ENCODE assay signal across 10 mouse cellular contexts in the genomic region with DNA sequence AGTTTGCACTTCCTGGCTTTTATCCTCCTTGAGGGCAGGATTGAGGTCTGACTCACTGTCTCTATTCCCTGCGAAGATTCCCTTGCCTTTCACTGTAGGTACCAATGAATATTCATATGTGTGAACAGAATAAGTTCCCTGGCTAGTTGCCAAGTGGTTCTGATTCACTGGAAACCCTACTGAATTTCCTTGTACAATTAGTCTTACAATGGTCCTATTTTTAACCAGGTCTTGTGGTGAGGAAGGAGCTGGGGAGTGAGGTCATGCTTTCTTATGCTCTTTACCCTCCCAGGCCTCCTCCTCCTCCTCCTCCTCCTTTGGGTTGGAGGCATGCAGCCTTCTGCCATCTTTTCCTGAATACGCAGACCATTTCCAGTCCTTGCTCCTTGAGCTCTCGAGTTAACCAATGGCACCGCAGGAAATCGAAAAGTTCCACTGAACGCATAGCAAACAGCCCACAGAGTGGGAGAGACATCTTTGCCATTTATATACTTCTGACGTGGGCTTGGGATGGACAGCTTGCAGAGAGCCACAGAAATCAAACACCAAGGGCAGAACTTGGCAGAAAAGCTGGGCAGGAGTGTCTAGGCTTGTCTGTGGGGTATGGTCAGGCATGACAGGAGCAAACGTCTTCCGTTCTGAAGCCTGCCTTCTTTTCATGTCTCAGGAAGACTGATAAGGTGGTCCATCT.
DNase-seq lines count a peak whose midpoint lies in the region; ATAC-seq and TF ChIP-seq lines count a peak whose summit lies in the region.
"Had no signal": no experiment of that assay in that cellular context is flagged by ENCODE, and none has a peak within 500 bp of the region (broad histone marks: within the 10 kb centered on the region; RNA-seq: fewer than 3 reads in every experiment).

No protein-coding gene starts in this region.

- H3K36me3 ChIP-seq in kidney, embryonic 15.5 days, result no peaks in the 10 kb centered on the region
- no peaks in the 10 kb centered on the region for H3K36me3 ChIP-seq in forebrain, embryonic 13.5 days (ENCODE audit: poor library complexity, severe bottlenecking)
- H3K36me3 ChIP-seq in midbrain, embryonic 14.5 days (ENCODE audit: control insufficient read depth, insufficient read depth, low read length), result no peaks in the 10 kb centered on the region
- no peaks in the 10 kb centered on the region for H3K36me3 ChIP-seq in liver, embryonic 12.5 days

- no peaks in the 10 kb centered on the region for H3K9me3 ChIP-seq in kidney, embryonic 15.5 days (replicated peaks)
- no peaks in the 10 kb centered on the region for H3K9me3 ChIP-seq in forebrain, embryonic 13.5 days (replicated peaks)
- no peaks in the 10 kb centered on the region for H3K9me3 ChIP-seq in midbrain, embryonic 14.5 days (ENCODE audit: control insufficient read depth, low read length)
- H3K9me3 ChIP-seq in liver, embryonic 12.5 days (replicated peaks), result no peaks in the 10 kb centered on the region

- POLR2A ChIA-PET in Patski (lab: Charles Lee), result no interaction called here

- 67% methylated on average over 9 of the region's 9 CpGs for WGBS in kidney, embryonic 15.5 days
- 48% methylated on average over 9 of the region's 9 CpGs for WGBS in forebrain, embryonic 13.5 days
- WGBS in midbrain, embryonic 14.5 days, result 64% methylated on average over 9 of the region's 9 CpGs
- 64% methylated on average over 9 of the region's 9 CpGs for WGBS in liver, embryonic 12.5 days (ENCODE audit: insufficient replicate concordance)

- H3K9ac ChIP-seq in kidney, embryonic 15.5 days, result no peak overlapping the region
- H3K9ac ChIP-seq in forebrain, embryonic 13.5 days, result no peak overlapping the region
- H3K9ac ChIP-seq in midbrain, embryonic 14.5 days (replicated peaks; ENCODE audit: low read length), result no peak overlapping the region
- no peak overlapping the region for H3K9ac ChIP-seq in liver, embryonic 12.5 days

- no peak for DNase-seq in kidney, adult 18-20 months
- DNase-seq in Patski (ENCODE audit: low read depth, low spot score), result peak; percentile 100
- DNase-seq in midbrain, embryonic 14.5 days, result peak; percentile 81
- no peak for DNase-seq in adrenal gland, postnatal 25 days
- DNase-seq in ovary, postnatal 36 days (ENCODE audit: low spot score), result no peak
- DNase-seq: lung, postnatal 4 days had no signal

- H3K4me1 ChIP-seq in kidney, embryonic 15.5 days, result peaks cover 10% of the 10 kb centered on the region; the same call in 1 of the 2 replicates
- peaks cover 13% of the 10 kb centered on the region for H3K4me1 ChIP-seq in forebrain, embryonic 13.5 days
- H3K4me1 ChIP-seq in midbrain, embryonic 14.5 days (ENCODE audit: control insufficient read depth, insufficient read depth, low read length), result peaks cover 3% of the 10 kb centered on the region; the same call in 1 of the 2 replicates
- H3K4me1 ChIP-seq in liver, embryonic 12.5 days, result peaks cover 16% of the 10 kb centered on the region

- in situ Hi-C loops in Patski (cut with MboI; ENCODE audit: low pct_unique_long_range_greater_than_20kb), result no loop called here

- H3K27me3 ChIP-seq in kidney, embryonic 15.5 days, result no peaks in the 10 kb centered on the region
- no peaks in the 10 kb centered on the region for H3K27me3 ChIP-seq in Patski
- no peaks in the 10 kb centered on the region for H3K27me3 ChIP-seq in forebrain, embryonic 13.5 days
- H3K27me3 ChIP-seq in midbrain, embryonic 14.5 days (ENCODE audit: control insufficient read depth, insufficient read depth, low read length), result no peaks in the 10 kb centered on the region
- H3K27me3 ChIP-seq in liver, embryonic 12.5 days (replicated peaks), result no peaks in the 10 kb centered on the region

- peak overlapping the region; percentile 70 for H3K27ac ChIP-seq in kidney, embryonic 15.5 days
- H3K27ac ChIP-seq in forebrain, embryonic 13.5 days, result peak overlapping the region; percentile 49
- H3K27ac ChIP-seq in midbrain, embryonic 14.5 days (replicated peaks; ENCODE audit: low read depth, low read length), result no peak overlapping the region
- H3K27ac ChIP-seq in liver, embryonic 12.5 days, result no peak overlapping the region

- TF ChIP-seq CTCF in Patski (IDR thresholded peaks at IDR 0.05), result no peak

- H3K4me3 ChIP-seq in kidney, embryonic 15.5 days (replicated peaks), result no peak overlapping the region
- H3K4me3 ChIP-seq in forebrain, embryonic 13.5 days, result no peak overlapping the region
- H3K4me3 ChIP-seq in midbrain, embryonic 14.5 days (replicated peaks; ENCODE audit: low read depth, low read length), result no peak overlapping the region
- no peak overlapping the region for H3K4me3 ChIP-seq in liver, embryonic 12.5 days

- CTCF ChIA-PET in Patski (lab: Charles Lee), result interaction anchor here (0.9 to 1.0 kb wide), 3 partner anchors 20 to 50 kb away, joined by 3 to 4 read pairs (median 3); no protein-coding TSS in a partner anchor

- H3K4me2 ChIP-seq in kidney, embryonic 15.5 days, result no peak overlapping the region
- H3K4me2 ChIP-seq in forebrain, embryonic 13.5 days, result no peak overlapping the region
- no peak overlapping the region for H3K4me2 ChIP-seq in midbrain, embryonic 14.5 days (ENCODE audit: low read length)
- no peak overlapping the region for H3K4me2 ChIP-seq in liver, embryonic 12.5 days

- peak; percentile 41; the same call in 1 of the 2 replicates for ATAC-seq in kidney, embryonic 15.5 days (replicated peaks; ENCODE audit: low FRiP score)
- peak; percentile 90 for ATAC-seq in Patski
- peak; percentile 82 for ATAC-seq in forebrain, embryonic 13.5 days
- peak; percentile 59 for ATAC-seq in midbrain, embryonic 14.5 days (ENCODE audit: low FRiP score, low TSS enrichment)
- no peak for ATAC-seq in liver, embryonic 12.5 days
- ATAC-seq: inflammation-experienced regulatory T-cells, adult 6 months had no signal

Comparison
In these comparisons a context has a peak if more than half of its experiments do, and no peak if none do; other contexts are left out.
1. H3K27ac ChIP-seq: peak in kidney, embryonic 15.5 days (single experiment) and forebrain, embryonic 13.5 days (single experiment); none in midbrain, embryonic 14.5 days (single experiment) and liver, embryonic 12.5 days (single experiment).
2. DNase-seq: peak in Patski (single experiment) and midbrain, embryonic 14.5 days (single experiment); none in kidney, adult 18-20 months (single experiment), adrenal gland, postnatal 25 days (single experiment) and ovary, postnatal 36 days (single experiment).